Mouse (Mus musculus) erythroblast, embryonic 14.5 days (primary cell): Measurements from ENCODE around the gene Ell3.

ENCODE experiments used
- GATA1 ChIP-seq: IDR thresholded peaks from 2 replicates; pipeline ENCODE4 v1.6.1; 2012; ENCODE audit warnings: low read length, inconsistent platforms, mixed read lengths
- TAL1 ChIP-seq: IDR thresholded peaks from 3 replicates; pipeline ENCODE4 v1.6.1; 2012; ENCODE audit warnings: low read length, inconsistent platforms, mixed read lengths

- TF ChIP-seq GATA1, result no peak
- no peak for TF ChIP-seq TAL1
Measured at GRCm38 (mm10) chr2:121442259-121443067, 1.6 kb downstream of the Ell3 start.
